In genomic region chr16:27443941-27444340, GRCm38 (mm10) we compare ENCODE assay signal across 11 mouse cellular contexts. TPM values are rescaled to one million over a fixed set of nuclear protein-coding genes. Genes with fewer than 3 reads are reported as not detected.
DNase-seq lines count a peak whose midpoint lies in the region; ATAC-seq and TF ChIP-seq lines count a peak whose summit lies in the region.
"Had no signal": no experiment of that assay in that cellular context is flagged by ENCODE, and none has a peak within 500 bp of the region (broad histone marks: within the 10 kb centered on the region; RNA-seq: fewer than 3 reads in every experiment).

No protein-coding gene starts in this region.

- H3K9me3 ChIP-seq in forebrain, postnatal 0 days (ENCODE audit: low read length), result no peaks in the 10 kb centered on the region
- H3K9me3 ChIP-seq in forebrain, embryonic 10.5 days, result no peaks in the 10 kb centered on the region
- H3K9me3 ChIP-seq: hindbrain, embryonic 12.5 days; limb, embryonic 15.5 days had no signal

- H3K9ac ChIP-seq in forebrain, postnatal 0 days, result no peak overlapping the region
- H3K9ac ChIP-seq: hindbrain, embryonic 12.5 days; limb, embryonic 15.5 days had no signal

- TF ChIP-seq CTCF in forebrain, postnatal 0 days (IDR thresholded peaks at IDR 0.05; ENCODE audit: low read depth), result peak; percentile 45
- TF ChIP-seq CTCF in layer of hippocampus, adult 2 months (conservative IDR thresholded peaks at IDR 0.05), result peak; percentile 78
- peak; percentile 26; the same call in 1 of the 2 replicates for TF ChIP-seq CTCF in cortical plate, adult 2 months (IDR thresholded peaks at IDR 0.05; ENCODE audit: extremely low read depth, insufficient read depth, low read length)

- peaks cover 21% of the 10 kb centered on the region for H3K36me3 ChIP-seq in forebrain, postnatal 0 days (ENCODE audit: insufficient read depth)
- H3K36me3 ChIP-seq in forebrain, embryonic 10.5 days (replicated peaks), result peaks cover 83% of the 10 kb centered on the region

- H3K27ac ChIP-seq in forebrain, postnatal 0 days (ENCODE audit: low read depth, low read length), result no peak overlapping the region
- H3K27ac ChIP-seq in forebrain, embryonic 10.5 days, result no peak overlapping the region
- H3K27ac ChIP-seq in layer of hippocampus, adult 2 months, result no peak overlapping the region
- H3K27ac ChIP-seq in cortical plate, adult 2 months (ENCODE audit: insufficient read depth, low read length), result no peak overlapping the region
- H3K27ac ChIP-seq: hindbrain, embryonic 12.5 days; limb, embryonic 15.5 days had no signal

- no peak for TF ChIP-seq POLR2A in cortical plate, adult 2 months (IDR thresholded peaks at IDR 0.05; ENCODE audit: extremely low read depth, insufficient read depth, low read length)

- no peak overlapping the region for H3K4me3 ChIP-seq in forebrain, postnatal 0 days (ENCODE audit: low read depth, low read length)
- H3K4me3 ChIP-seq in forebrain, embryonic 10.5 days, result no peak overlapping the region
- no peak overlapping the region for H3K4me3 ChIP-seq in layer of hippocampus, adult 2 months
- no peak overlapping the region for H3K4me3 ChIP-seq in cortical plate, adult 2 months (ENCODE audit: insufficient read depth, low read length)
- H3K4me3 ChIP-seq: hindbrain, embryonic 12.5 days; limb, embryonic 15.5 days had no signal

- no peak for ATAC-seq in forebrain, postnatal 0 days

- no peak overlapping the region for H3K4me2 ChIP-seq in forebrain, postnatal 0 days (ENCODE audit: low read depth)
- H3K4me2 ChIP-seq: hindbrain, embryonic 12.5 days; limb, embryonic 15.5 days; midbrain, embryonic 11.5 days had no signal

- H3K4me1 ChIP-seq in forebrain, postnatal 0 days (ENCODE audit: insufficient read depth), result no peaks in the 10 kb centered on the region
- no peaks in the 10 kb centered on the region for H3K4me1 ChIP-seq in forebrain, embryonic 10.5 days
- H3K4me1 ChIP-seq in cortical plate, adult 2 months (ENCODE audit: control insufficient read depth, insufficient read depth, low read length), result no peaks in the 10 kb centered on the region
- H3K4me1 ChIP-seq: hindbrain, embryonic 12.5 days; limb, embryonic 15.5 days had no signal

- H3K27me3 ChIP-seq in forebrain, postnatal 0 days (ENCODE audit: insufficient read depth, low read length), result no peaks in the 10 kb centered on the region
- H3K27me3 ChIP-seq in forebrain, embryonic 10.5 days (ENCODE audit: poor library complexity, severe bottlenecking), result no peaks in the 10 kb centered on the region
- H3K27me3 ChIP-seq: hindbrain, embryonic 12.5 days; limb, embryonic 15.5 days had no signal

- DNase-seq in forebrain, postnatal 0 days, result peak; percentile 6
- DNase-seq in forebrain, embryonic 10.5 days (ENCODE audit: extremely low spot score, low spot score), result no peak
- peak in 1 of 2 experiments; percentile 18 for DNase-seq in layer of hippocampus, adult 2 months (ENCODE audit: low spot score in 2 of 2)
- DNase-seq in layer of hippocampus, adult 9-11 months, result no peak
- peak; percentile 53 for DNase-seq in 416B (ENCODE audit: low read depth)
- DNase-seq in cerebellum, postnatal 14 days, result no peak
- DNase-seq in cerebellum, postnatal 25 days, result no peak

- 83% methylated on average over 3 of the region's 3 CpGs for WGBS in forebrain, postnatal 0 days
- 94% methylated on average over 3 of the region's 3 CpGs for WGBS in forebrain, embryonic 10.5 days

RNA-seq across cellular contexts. Expression of gene Ccdc50, which starts 55.3 kb away (rescaled TPM):
- total RNA-seq in forebrain, postnatal 0 days (2014; rRNA removed), result 61.9 and 74.3 TPM in 2 replicates
- polyA plus RNA-seq in forebrain, postnatal 0 days (2015; fragmentation: Nextera tagmentation; extraction: Ambion mirVana), result 12.7 and 22.3 TPM in 2 replicates
- polyA plus RNA-seq in forebrain, embryonic 10.5 days (2016; fragmentation: Nextera tagmentation; extraction: Ambion mirVana), result 55.0 and 58.5 TPM in 2 replicates
- total RNA-seq in layer of hippocampus, adult 2 months (2021), result 10 to 100 TPM; 49.0 TPM
- polyA plus RNA-seq in cortical plate, adult 2 months (2012; rRNA removed), result 24.1 and 25.1 TPM in 2 replicates

Comparison
In these comparisons a context has a peak if more than half of its experiments do, and no peak if none do; other contexts are left out.
1. DNase-seq: peak in forebrain, postnatal 0 days (single experiment) and 416B (single experiment); none in forebrain, embryonic 10.5 days (single experiment), layer of hippocampus, adult 9-11 months (single experiment), cerebellum, postnatal 14 days (0 of 2) and cerebellum, postnatal 25 days (0 of 2).
2. CTCF ChIP-seq: peak in every context shown above with its lines; median percentile 78 in layer of hippocampus, adult 2 months; 45 in forebrain, postnatal 0 days; 26 in cortical plate, adult 2 months.